Mouse (Mus musculus): ENCODE data around the gene Tshb.

Gene Tshb

DNA sequence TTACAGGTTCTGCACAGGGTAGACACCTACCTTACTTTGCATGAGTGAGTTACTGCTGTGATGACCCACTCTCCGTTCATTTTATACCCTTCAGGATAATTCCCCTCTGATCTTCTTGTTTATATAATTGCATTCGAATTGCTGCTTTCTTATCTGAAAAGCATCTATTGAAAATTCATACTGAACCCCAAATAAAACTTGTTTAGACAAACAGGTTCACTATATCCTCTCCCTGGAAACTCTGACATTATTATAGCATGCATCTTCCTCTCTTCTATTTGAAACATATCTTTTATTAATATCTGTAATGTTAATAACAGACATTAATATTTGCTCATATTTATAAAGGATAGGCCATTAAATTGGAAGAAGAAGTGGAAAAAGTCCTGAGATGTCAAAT lies at the start of gene Tshb:
Gene Tshb (minus strand): TSS at position 101 of the 400 bp plus-strand sequence.
- DNase-seq = no peak

DNA sequence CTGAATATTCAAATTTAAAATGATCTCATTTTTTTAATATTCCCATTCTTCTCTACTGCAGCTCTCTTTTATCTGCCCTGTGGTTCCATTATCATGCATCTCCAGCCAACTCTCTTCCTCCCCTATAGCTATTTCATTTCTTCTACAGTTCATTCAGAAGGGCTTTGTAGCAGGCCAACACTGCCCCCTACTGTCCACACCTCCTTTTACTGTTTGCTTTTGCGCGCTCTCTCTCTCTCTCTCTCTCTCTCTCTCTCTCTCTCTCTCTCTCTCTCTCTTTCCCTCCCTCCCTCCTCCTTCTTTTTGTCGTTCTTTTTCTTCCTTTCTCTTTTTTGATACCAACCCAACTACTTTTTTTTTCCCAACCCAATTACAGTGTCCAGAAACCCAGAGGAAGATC lies 21.4 kb upstream of the Tshb start:
- peak; percentile 71 to 77 for DNase-seq

DNA sequence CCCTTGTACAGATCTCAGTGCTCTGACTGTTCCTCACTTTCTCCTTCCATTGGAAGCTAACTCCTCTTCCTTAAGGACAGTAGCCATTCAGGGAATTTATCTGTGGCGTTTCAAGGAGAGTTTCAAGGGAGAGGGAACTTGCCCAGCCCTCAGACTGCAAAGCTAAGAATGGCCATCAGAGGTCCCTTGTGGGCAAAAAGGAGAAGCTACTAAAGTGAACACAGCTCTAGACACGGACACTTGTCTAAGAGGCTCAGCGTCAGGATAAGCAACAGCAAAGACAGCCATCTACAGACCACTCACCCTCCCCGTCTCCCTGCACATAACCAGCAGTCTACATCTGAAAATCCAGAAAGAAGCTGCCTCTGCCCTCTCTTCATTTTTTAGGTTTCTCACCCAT lies 4.9 kb upstream of the Tshb start:
- no peak for DNase-seq

DNA sequence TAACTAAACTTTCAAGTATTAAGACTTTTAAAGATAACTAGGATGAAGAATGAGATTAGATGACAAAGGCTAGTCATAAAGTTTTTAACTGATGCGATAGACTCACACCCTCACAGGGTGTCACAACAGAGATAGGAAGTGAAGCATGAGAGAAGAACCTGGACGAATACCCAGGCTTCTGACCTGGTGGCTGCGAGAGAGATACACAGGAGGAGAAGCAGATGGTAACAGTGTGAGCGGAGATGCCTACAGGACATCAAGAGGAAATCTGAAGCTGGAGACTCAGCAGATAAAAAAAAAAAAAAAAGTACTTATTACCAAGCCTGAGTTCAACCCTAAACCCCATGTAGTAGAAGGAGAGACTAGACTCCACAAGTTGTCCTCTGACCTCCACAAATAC lies 9.5 kb downstream of the Tshb start:
- DNase-seq = no peak

DNA sequence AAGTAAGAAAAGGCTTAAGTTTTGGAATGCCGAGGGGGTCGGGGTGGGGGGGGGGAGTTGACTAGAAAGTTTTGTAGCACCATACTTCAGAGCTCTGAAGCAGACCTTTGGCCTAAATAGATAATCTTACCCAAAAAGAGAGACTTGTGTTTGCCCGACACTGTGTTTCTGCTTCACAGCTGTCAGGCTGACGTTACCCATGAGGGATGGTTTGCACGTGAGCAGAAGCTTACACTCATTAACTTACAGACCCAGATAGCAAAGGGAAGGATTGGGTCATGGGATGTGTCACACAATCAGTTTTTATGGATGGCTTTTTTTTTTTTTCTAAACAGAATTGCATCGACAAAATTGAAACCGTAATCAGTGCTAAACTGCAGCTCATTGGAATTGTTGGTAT lies 17.7 kb downstream of the Tshb start:
- no peak for DNase-seq

DNA sequence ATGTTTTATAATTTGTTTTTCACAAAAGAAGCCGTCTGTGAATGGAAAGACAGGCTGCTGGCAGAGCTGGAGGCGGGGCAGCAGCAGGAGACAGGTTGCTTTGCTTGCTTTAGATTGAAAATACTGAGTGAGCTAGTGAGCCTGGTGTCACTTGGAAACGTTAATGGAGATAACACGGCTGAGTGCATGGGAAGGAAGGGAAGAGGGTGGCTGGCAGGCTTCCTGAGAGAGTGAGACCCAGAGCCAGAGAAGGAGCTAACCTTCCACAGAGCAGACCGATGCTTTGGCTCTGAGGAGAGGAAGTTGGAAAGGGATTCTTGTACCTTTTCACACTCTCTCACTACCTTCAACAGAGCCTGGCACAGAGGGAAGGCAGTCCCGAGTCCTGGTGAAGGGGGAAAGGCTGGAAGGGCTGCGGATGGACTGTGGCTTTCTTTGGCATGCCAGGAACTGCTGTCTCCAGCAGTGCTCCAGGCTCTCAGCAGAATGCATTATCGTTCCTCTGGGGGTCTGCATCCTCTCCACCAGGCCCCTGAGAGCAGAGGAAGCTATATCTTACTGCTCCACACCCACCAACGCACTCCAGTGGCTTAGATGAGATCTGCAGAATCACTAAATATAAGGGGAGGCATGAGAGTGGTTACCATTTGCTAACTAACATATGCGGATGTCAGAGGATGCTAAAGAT lies 18.7 kb downstream of the Tshb start:
- no peak for DNase-seq

DNA sequence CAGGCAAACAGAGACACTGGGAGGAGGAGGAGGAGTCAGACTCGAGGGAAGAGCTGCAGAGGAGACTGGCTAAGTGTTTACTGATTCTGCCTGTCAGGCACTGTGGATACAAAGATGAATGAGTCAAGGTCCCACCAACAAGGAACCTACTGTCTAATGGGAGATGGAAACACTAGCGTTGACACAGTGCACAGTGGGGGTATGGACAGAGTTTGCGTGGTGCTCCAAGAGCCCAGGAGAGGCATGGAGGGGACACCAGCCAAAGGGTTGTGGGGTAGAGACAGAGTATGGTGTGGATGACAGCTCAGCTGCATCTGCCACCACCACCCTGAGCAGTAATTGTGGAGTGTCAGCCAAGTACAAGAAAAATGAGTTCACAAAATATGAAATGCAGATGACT lies 20.1 kb downstream of the Tshb start:
- DNase-seq = no peak

DNA sequence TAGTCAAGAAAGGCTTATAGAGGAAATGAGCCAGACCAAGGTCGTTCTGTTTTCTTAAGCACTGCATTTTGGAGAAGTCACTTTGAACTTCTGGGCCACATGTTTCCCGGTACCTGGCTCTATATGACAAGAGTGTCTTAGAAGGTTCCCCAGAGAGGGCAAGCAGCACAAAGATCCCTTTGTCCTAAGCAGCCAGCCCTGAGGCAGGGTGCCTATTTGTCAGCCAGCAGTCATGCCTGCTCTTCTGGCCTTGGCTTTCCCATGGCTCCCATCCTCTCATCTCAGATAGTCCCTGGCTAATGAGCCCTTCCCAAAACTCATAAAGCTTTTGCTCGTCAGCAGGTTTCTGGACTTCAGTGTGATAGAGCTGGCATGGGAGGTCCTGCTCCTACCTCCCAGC lies 22.3 kb downstream of the Tshb start:
- no peak for DNase-seq

DNA sequence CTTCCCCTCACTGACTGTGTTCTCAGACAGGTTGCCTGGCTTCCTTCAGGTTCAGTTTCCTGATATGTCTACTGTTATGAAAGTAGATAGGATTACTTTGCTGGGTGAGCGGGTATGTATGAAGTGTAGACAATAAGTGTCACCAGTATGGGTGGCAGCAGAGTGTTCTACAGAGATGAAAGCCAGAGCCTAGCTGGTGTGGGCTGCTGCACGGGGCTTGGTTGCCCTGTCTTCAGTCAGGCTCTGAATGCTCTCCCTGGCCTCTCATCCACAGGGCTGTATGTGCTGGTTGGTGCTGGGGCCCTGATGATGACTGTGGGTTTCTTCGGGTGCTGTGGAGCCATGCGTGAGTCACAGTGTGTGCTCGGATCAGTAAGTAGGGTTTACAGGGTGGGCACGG lies 25.5 kb downstream of the Tshb start:
- no peak for DNase-seq

DNA sequence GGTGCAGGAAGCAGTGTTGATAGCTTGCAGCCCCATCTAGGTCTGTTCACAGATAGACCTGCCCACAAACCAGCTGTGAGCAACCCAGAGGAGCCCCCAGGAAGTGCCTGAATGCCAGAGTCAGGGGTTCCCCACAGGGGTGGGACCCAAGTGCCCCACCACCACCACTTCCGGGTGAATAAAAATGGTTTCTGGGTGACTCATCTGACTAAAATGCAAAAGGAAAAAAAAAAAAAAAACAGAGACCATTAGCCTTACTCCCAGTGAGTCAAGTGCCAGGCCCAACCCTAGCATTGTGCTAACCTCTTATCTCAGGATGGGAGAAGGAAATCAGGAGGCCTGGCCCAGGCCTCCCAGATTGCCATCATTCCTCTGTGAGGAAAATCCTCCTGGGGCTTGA lies 26.7 kb downstream of the Tshb start:
- peak; percentile 58 to 68 for DNase-seq

DNA sequence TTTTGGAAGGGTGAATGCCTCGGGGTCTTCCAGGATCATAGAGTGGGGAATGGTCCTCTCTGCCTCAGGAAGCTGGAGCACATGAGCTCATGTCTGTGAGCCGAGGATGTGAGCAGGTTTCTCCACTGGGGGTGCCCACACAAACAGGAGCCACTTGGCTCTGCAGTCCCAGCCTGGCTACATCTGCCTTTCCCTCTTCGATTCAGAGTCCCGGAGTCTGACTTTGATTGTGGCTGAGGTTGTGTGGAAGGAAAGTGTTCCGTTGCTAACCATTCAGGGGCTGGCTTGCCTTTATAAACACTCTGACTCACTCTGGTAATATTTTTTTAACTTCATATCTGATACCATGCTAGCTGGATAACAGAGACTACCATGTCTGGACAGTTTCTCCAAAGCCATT lies 30.1 kb downstream of the Tshb start:
- peak in 1 of 2 experiments; percentile 49 for DNase-seq

DNA sequence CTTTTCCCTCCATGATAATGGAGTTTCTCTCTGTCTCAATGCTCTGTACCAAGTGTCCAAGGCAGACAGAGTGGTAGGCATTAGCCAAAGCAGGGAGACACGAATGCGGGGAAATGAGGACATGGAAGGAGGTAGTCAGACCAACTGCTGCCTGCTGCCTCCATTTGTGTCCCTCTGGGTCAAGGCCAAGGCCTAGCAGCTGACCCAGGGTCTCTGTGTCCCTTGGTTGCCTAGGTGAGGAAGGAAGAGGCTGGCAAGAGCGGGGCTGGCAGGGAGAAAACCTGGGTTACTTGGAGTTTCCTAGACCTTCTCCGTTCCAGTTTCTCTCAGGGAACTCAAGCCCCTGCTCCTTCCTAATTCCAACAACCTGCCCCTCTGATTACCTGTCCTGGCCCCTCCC lies 30.5 kb downstream of the Tshb start:
- DNase-seq = no peak

DNA sequence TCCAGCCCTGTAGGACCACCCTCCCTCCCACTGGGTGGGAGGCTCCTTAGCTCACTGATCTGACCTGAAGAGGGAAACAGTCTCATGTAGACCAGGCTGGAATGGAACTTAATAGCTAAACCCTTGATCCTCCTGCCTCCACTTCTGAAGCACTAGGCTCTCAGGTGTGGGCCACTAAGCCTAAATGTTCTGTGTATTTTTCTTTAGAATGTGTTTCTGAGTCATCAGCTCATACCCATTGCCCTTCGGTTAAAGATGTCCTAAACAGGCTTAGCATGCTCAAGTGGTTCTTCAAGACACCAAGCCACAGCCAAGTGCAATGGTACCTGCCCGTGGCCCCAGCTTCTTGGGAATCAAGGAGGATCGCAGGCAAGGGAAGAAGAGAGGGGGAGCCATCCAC lies 31.0 kb downstream of the Tshb start:
- DNase-seq = peak in 1 of 2 experiments; percentile 35

DNA sequence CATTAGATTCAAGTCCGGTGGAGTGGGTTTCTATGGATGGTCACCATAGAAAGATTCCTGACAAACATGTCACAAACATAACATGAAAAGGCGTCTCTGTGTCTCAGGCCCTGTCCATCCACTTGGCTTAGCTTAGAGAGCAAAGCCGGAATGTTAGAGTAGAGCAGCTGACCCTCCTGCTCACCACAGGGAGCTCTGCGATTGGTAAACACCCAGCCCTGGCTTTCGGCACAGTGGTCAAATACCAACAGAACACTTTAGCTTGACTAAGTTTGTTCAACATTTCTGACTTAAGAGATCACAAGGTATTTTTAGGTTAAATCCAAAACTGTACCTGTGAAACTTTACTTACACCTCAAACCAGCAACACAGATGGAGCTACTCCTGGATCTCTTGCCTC lies 31.4 kb downstream of the Tshb start:
- DNase-seq = peak; percentile 75 to 82

DNA sequence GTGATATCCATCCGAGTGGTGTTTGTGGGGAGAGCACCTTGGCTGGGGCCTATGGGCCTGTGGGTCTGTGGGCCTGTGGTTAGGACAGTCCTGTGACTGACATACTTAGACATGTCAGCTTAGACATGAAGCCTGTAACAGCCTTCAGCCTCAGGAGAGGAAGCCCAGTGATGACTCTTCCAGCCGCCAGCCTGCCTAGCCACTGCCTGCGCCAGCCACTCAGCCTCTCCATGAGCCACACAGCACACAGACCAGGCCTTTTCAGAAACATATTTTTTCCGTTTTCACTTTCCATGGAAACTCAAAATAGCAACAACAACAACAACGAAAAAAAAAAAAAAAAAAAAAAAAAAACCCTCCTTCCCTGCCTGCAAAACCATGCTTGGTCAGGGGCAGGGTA lies 33.8 kb downstream of the Tshb start:
- no peak for DNase-seq

DNA sequence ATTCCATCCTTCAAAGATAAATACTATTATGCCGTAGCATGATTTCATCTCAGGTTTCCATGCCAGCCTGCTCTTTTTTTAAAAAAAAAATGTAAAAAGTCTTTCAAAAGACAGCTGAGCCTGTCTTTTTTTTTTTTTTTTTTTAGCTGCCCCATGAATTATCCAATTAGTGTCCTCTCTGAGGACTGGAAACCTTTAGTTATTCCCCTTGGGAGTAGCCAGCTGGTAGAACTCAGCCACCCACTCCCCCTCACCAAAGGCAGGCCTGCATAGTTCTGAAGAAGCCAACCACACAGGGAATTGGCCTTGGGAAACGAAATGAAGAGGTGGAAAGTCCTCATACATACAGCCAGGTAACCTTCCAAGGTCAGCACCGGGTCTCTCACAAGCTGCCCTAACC lies 34.5 kb downstream of the Tshb start:
- no peak for DNase-seq

DNA sequence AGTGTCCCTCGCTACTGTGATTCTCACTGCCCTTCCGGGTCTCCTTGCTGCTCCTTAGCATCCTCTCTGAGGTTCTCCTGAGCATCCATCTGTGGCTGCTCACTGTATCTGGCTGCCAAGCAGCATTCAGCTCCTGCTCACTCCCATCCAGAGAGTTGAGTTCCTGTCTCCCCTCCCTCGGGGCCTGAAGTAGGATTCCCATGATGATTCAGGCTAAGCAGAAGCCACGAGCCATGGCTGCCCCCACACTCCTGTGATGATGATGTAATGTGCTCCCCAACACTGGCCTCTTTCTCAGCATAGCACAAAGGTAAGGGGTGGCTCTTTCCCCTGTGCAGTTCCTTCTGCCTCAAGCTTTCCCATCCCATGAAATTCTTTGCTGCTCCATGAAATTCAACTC lies 36.3 kb downstream of the Tshb start:
- DNase-seq = no peak

DNA sequence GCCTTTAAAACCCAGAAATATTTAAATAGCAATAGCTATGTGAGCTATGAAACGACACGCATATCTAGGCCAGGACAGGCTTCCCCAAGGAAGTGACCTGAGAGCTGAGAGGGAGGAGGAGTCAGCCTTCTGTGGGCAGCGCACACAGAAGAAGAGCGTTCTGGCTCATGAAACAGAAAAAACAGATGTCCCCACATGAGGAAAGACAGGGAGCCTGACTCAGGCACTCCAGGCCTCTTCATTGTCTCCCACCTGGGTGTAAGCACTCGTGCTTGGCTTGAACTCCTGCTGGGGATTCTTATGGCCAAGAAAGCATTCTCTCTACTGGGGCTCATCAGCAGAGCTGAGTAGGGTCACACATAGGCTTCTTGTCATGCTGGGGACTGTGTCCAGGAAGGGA lies 37.9 kb downstream of the Tshb start:
- peak; percentile 43 to 63 for DNase-seq

DNA sequence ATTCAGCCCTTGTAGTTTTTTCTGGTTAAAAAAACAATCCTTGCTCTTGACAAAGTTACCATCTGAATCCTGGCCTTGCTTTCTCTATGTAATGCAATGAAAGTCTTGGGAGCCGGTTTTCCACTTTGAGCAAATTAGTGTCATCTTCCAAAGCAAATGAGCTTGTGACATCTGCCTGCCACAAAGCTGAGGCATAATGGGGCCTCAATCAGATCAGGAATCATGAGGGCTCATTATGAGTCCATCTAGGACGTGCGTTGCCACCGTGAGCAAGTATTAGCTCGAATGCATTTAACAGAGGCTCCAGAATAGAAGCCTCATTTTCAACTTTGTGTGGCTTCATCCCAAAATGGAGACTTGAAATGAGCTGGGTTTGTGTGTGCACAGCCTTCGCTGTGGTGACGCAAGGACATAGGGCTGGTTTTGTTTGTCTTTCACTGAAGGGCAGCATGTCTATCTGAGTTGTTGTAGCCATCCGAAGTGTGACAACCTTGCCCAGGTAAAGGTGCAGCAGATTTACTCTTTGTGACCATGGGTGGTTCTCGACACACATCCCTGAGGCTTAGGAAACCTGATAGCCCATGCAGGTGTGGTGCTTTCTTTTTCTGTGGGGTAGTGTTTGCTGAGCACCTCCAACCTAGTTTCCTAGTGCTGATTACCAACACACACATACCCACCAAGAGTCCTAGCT lies 38.6 kb downstream of the Tshb start:
- DNase-seq = peak; percentile 33 to 60

DNA sequence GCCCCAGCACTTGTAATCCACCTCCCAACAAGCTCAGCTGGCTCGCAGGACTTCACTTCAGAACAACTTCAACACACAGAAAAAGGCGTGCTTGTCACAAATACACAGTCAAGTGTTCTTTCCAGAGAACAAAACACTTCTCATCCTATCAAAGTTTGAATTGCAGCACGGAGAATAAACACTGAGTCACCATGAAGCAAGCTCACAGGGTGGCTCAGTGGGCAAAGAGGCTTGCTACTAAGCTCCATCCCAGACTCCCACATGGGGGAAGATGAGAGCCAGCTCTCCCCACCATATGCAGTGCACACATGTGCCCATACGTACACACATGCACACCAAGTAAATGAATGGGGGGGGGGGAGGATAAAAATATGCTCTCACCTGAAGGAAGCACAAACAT lies 39.3 kb downstream of the Tshb start:
- peak; percentile 55 to 81 for DNase-seq

DNA sequence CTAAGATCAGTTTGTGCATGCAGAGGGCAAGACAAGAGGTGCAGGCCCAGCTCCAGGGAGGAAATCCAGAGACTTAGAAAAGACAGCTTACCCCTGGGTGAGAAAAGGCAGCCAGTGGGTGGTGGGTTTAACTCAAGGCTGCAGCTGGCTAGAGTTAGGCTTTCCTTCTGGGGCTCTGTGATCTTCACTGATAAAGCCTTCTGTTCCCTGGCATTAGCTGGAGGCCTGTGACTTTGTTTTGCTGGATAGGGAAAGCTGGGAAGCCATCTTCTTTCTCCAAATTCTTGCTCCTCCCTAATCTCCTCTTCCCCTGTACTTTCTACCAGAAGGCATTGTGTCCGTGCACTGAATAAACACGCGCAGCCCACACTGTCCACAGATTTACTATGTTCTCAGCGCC lies 39.8 kb downstream of the Tshb start:
- no peak for DNase-seq

DNA sequence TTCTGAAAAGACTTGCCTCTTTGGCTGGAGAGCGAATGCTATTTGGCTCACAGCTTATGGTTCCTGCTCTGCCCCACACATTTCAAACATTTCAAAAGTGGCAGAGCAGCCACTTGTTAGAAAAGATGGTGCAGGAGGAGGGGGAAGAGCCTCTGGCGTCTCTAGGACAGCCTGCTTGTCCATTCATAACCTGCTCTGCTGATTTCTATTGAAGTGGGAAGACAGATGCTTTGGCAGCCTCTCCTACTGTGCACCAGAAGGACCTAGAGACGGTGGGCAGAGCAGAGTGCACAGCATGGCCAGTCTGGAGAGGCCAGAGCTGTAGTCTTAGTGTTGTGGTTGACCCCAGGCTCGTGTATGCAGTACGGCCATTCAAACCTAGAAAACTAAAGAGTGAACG lies 43.6 kb downstream of the Tshb start:
- DNase-seq = no peak

DNA sequence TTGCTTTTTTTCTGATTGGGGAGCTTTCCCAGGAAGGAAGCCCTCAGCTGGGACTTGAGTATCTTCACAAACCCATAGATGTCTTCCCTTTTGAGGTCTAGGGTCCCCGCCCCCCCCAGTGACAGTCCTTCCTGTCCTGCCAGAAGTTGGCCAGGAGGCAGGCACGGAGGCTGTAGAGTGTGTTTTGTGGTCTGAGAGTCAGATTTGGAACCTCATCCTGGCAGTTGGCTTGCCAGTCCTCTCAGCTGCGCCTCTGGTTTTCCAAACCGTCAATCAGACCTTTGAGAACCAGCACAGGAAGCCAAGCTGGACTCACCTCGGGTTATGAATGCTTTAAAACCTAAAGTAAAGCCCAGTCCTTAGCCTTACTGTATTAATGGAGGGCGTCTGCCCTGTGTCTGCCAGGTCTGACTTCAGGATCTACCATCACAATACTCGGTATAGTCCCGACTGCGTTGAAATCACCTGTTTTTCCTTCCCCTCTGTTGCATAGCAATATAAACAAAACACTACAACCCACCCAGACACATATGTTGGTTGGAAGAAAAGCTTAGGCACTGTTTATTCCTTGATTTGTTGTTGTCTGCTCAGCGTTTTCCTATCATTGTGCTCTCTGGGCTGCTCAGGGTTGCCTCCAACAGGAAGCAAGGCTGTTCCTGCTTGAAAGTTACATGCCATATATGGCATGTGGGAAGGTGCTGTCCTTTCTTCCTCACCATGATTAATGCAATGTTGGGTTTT lies 44.2 kb downstream of the Tshb start:
- DNase-seq = peak; percentile 39 to 63

DNA sequence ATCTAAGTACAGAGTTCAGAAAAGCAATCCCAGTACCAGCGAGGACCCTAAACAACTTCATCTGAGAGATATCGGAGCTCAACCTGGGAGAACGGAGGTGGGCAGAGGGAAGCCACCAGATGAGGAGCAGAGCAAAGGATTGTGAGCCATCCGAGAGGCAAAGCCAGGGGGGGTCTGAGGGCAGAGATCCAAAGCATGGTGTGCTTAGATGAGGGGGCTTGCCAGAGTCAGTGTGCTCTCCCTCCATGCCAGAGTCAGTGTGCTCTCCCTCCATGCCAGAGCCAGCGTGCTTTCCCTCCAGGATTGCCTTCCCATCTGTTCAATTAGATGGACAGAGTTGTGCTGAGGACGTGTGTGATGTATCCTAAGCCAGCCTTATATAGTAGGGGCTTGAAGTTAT lies 45.4 kb downstream of the Tshb start:
- DNase-seq = no peak
